Mouse (Mus musculus) embryonic fibroblast, embryonic 13.5 days (primary cell): ENCODE data around the gene Vps29.

Source experiments
- CTCF ChIP-seq: IDR thresholded peaks from 2 replicates; pipeline ENCODE4 v1.5.1; 2011; ENCODE audit warnings: mild to moderate bottlenecking, control low read depth, low read length, moderate library complexity, borderline replicate concordance; ENCODE audit not compliant: insufficient read depth
- POLR2A ChIP-seq: IDR thresholded peaks from 2 replicates; pipeline ENCODE4 v1.6.1; 2011; ENCODE audit warnings: low read depth, mild to moderate bottlenecking, control low read depth, low read length, moderate library complexity

DNA sequence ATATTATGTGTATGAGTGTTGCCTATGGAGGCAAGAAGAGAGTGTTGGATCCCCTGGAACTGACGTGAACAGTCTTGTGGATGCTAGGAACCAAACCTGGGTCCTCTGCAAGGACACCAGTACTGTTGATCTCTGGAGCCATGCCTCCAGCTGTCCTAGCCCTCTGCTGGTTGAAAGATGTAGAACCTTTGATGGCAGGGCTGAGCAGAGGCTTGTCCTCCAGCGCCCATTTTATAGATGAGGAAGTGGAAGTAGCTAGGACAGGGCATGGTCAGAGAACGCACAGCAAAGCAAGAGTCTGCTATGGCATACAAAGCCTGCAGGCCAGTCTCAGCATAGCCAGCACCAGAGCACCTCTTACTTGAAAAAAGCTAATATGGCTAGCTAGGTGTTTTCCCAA lies 36.1 kb upstream of the Vps29 start:
- TF ChIP-seq CTCF: peak; percentile 26; the same call in 1 of the 2 replicates
- no peak for TF ChIP-seq POLR2A
